Mouse (Mus musculus) spleen, adult 10 weeks (tissue): ENCODE results near the gene Kcnd3. TPM values are rescaled to one million over a fixed set of nuclear protein-coding genes. Genes with fewer than 3 reads are reported as not detected.

Source experiments
- polyA plus RNA-seq: library from polyadenylated mRNA; stranded (reverse); fragments of 350-450 nt; fragmentation: Illumina TruSeq; extraction: RNeasy Lipid Tissue Mini Kit (QIAGEN cat#74804); gene quantifications from one replicate; pipeline ENCODE4 v1.2.3, GENCODE M21; 2015; ENCODE audit warnings: low replicate concordance; ENCODE audit not compliant: insufficient read depth

The Kcnd3 gene
- polyA plus RNA-seq: 3.1 TPM

GRCm38 (mm10) chr3:105451627-105452555, at the start of gene Kcnd3:
Kcnd3 (plus strand) TSS chr3:105452330.

GRCm38 (mm10) chr3:105687324-105688060, 235.4 kb downstream of the Kcnd3 start, which contains the start of gene Ddx20:
Ddx20 (minus strand) TSS chr3:105687574.

GRCm38 (mm10) chr3:105704031-105705008, 252.2 kb downstream of the Kcnd3 start, which contains the start of gene Inka2:
Inka2 (plus strand) TSS chr3:105704599.

Other genes starting within 250 kb of the Kcnd3 start
- gene Ddx20, start 235.2 kb downstream of the Kcnd3 start, polyA plus RNA-seq: 33.6 TPM